Mouse (Mus musculus): ENCODE measurements at regions not wholly inside any gene's neighbourhood (a gene's known extent, or its start where the extent isn't known, plus 50 kb on each side); places are given as distances from the start of the nearest gene placed in this dataset.

DNA sequence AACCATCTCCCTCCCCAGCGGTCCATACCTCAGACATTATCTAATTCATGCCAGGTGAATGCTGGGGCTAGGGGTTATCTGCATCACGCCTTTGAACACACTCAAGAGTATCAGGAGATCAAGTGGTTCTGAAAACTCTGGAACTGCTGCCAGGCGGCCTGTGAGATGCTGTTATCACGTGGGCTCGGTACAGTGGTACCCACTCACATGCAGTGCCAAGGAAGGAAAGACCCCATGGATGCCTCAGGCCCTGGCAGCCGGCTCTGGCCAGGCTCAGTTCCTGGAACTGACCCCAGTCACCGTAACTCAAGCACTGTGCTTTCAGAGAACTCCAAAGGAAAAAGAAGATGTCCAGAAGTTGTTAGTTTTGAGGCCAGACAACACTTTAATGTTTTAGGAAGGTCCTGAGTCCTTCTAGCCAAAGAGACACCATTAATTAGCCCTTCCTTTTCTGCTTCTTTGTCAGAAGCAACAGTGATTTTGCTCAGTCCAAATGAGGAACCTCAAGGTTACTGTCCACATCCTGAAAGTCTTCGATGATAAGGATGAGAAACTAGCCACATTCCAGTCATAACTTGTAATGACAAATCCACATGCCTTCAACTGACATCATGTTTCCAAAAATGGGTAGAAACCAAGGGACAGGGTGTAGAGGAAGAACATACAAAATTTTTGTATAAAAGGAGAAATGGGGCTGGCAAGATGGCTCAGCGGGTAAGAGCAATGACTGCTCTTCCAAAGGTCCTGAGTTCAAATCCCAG lies 126.1 kb downstream of the Zbtb18 start:
- no peaks in the 10 kb centered on the region for H3K36me3 ChIP-seq
- no peak overlapping the region for H3K27ac ChIP-seq
- H3K4me2 ChIP-seq, result no peak overlapping the region
- H3K4me3 ChIP-seq (replicated peaks), result no peak overlapping the region
- no peak for ATAC-seq (ENCODE audit: insufficient number of reproducible peaks, insufficient read depth, low FRiP score, low TSS enrichment, low read depth)
- H3K4me1 ChIP-seq (replicated peaks), result no peaks in the 10 kb centered on the region
- H3K9me3 ChIP-seq, result no peaks in the 10 kb centered on the region
- no peak overlapping the region for H3K9ac ChIP-seq (replicated peaks)
- no peaks in the 10 kb centered on the region for H3K27me3 ChIP-seq
- WGBS, result 86% methylated on average over 9 of the region's 9 CpGs

DNA sequence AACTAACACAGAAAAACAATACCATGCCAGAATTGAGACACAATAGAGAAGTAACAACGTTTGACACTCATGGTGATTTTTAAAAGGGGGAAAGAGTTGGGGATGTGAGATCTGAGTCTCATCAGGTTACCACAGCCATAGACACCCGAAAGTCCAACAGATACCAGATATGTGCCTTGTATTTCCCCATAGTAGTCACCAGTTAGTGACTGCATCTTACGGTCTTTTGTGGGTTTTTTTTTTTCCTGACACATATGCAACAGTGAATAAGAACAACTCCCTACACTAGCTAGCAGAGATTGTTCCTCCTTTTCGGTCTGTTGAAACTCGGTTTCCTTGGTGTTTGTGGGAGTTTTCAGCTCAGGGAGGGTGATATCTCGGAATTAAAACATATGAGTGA lies 127.4 kb downstream of the Zbtb18 start:
- 91% methylated on average over 6 of the region's 6 CpGs for WGBS
- Histone ChIP-seq H3K4me2 (no peak overlapping the region), H3K9ac (replicated peaks) (no peak overlapping the region), H3K4me3 (replicated peaks) (no peak overlapping the region), H3K36me3 (no peaks in the 10 kb centered on the region), H3K27me3 (no peaks in the 10 kb centered on the region), H3K27ac (no peak overlapping the region), H3K9me3 (no peaks in the 10 kb centered on the region), H3K4me1 (replicated peaks) (no peaks in the 10 kb centered on the region)
- ATAC-seq (ENCODE audit: insufficient number of reproducible peaks, insufficient read depth, low FRiP score, low TSS enrichment, low read depth), result no peak

DNA sequence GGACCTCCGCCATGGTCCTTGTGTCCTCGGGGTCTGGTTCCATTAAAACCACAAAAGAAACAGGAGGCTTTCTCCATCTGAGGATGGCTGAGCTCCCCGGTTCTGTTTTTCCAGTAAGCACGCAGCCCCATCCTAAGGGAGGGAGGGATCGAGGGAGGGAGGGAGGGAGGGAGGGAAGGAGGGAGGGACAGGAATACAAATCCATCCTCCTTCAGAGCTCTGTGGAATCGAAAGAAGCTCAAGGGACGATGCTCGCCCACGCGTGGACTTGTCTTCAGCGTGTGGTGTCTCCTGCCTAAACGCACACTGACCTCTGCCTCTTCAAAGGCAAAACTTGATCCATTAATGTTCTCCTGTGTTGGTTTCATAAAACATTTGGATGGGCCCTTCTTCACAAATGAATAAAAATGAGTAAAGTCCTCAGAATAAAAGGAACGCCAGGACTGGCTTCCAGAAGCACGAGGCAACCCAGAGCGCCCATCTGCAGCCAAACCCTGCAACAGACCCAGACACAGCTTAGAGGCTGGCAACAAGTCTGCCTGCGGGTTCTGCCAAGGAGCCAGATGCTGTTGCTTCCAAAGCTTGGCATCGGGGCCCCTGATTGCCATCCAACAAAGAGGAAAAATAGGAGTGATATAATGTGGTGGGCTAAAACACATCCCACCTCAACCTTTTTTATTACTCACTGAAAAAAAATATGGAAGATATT lies 131.0 kb downstream of the Zbtb18 start:
- WGBS, result 84% methylated on average over 17 of the region's 17 CpGs
- ATAC-seq (ENCODE audit: insufficient number of reproducible peaks, insufficient read depth, low FRiP score, low TSS enrichment, low read depth), result no peak
- Histone ChIP-seq H3K27me3 (no peaks in the 10 kb centered on the region), H3K4me2 (no peak overlapping the region), H3K27ac (no peak overlapping the region), H3K9ac (replicated peaks) (no peak overlapping the region), H3K4me1 (replicated peaks) (no peaks in the 10 kb centered on the region), H3K9me3 (no peaks in the 10 kb centered on the region), H3K4me3 (replicated peaks) (no peak overlapping the region), H3K36me3 (no peaks in the 10 kb centered on the region)

DNA sequence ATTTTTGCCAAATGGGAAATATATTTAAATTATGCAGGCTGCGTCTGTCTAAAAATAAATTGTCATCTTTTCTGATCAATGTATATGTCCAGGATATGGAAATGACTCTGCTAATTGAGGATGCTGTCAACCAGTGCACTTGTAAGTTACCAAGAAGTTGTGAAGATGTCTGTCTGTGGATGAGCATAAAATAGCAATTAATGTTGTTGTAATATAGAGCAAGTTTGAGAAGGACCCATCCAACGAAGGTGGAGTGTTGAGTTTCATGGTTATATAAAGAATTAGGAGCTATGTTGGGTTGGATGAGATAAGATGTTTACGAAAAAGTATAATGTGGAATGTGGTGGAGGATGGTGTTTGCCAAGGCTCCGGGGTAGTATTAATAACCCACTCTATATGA lies 131.6 kb downstream of the Zbtb18 start:
- no peaks in the 10 kb centered on the region for H3K4me1 ChIP-seq (replicated peaks)
- no peaks in the 10 kb centered on the region for H3K9me3 ChIP-seq
- no peak overlapping the region for H3K9ac ChIP-seq (replicated peaks)
- H3K27me3 ChIP-seq, result no peaks in the 10 kb centered on the region
- no peak overlapping the region for H3K4me3 ChIP-seq (replicated peaks)
- H3K36me3 ChIP-seq, result no peaks in the 10 kb centered on the region
- no peak overlapping the region for H3K4me2 ChIP-seq
- WGBS, result 92% methylated on average over 4 of the region's 4 CpGs
- ATAC-seq (ENCODE audit: insufficient number of reproducible peaks, insufficient read depth, low FRiP score, low TSS enrichment, low read depth), result no peak
- H3K27ac ChIP-seq, result no peak overlapping the region

DNA sequence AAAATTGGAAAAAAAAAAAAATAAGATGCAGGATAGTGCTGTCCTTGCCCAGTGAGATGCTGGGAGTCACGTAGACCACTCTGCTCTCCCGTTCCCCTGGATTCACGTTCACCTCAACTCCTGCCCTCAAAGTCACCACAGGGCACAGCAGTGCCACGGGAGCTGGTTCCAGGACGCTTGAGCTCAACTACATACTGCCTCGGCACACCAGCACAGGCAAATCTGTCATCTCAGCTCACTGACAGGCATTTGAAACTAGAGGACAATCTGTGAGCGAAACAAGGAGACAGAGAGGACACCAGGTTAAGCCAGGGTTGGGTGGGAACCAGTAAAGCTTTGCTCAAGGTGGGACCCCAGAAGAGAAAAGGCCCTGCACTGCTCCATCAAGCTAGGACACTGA lies 132.2 kb downstream of the Zbtb18 start:
- no peaks in the 10 kb centered on the region for H3K4me1 ChIP-seq (replicated peaks)
- no peak overlapping the region for H3K27ac ChIP-seq
- H3K9ac ChIP-seq (replicated peaks), result no peak overlapping the region
- no peak overlapping the region for H3K4me2 ChIP-seq
- no peak overlapping the region for H3K4me3 ChIP-seq (replicated peaks)
- no peaks in the 10 kb centered on the region for H3K9me3 ChIP-seq
- no peaks in the 10 kb centered on the region for H3K27me3 ChIP-seq
- WGBS, result 89% methylated on average over 7 of the region's 7 CpGs
- no peaks in the 10 kb centered on the region for H3K36me3 ChIP-seq
- no peak for ATAC-seq (ENCODE audit: insufficient number of reproducible peaks, insufficient read depth, low FRiP score, low TSS enrichment, low read depth)

DNA sequence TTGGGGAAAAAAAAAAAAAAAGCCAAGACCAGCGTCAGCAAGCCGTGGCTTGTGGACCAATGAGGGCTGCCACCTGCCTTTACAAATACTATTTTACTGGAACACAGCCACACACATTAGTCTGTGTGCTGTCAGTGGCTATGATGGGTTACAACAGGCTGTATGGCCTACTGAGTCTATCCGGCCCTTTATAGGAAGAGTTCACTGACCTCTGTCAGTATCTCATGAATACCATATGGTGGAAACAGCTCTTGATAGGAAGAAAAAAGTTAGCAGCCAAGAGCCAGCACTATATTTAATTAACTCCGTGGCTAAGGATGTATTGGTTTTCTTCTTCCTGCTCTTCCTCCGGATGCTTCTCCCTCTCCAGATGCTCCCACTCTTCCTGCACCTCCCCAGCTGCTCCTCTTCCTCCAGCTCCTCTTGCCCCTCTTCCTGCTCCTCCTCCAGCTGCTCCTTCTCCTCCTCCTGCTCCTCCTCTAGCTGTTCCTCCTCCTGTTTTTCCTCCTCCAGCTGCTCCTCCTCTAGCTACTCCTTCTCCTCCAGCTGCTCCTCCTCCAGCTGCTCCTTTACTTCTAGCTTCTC lies 142.2 kb downstream of the Zbtb18 start:
- H3K27ac ChIP-seq, result no peak overlapping the region
- H3K9ac ChIP-seq (replicated peaks), result no peak overlapping the region
- peaks cover 14% of the 10 kb centered on the region for H3K9me3 ChIP-seq
- H3K36me3 ChIP-seq, result no peaks in the 10 kb centered on the region
- H3K4me3 ChIP-seq (replicated peaks), result no peak overlapping the region
- 35% methylated on average over 5 of the region's 5 CpGs for WGBS
- no peaks in the 10 kb centered on the region for H3K4me1 ChIP-seq (replicated peaks)
- no peak overlapping the region for H3K4me2 ChIP-seq
- H3K27me3 ChIP-seq, result no peaks in the 10 kb centered on the region
- no peak for ATAC-seq (ENCODE audit: insufficient number of reproducible peaks, insufficient read depth, low FRiP score, low TSS enrichment, low read depth)

DNA sequence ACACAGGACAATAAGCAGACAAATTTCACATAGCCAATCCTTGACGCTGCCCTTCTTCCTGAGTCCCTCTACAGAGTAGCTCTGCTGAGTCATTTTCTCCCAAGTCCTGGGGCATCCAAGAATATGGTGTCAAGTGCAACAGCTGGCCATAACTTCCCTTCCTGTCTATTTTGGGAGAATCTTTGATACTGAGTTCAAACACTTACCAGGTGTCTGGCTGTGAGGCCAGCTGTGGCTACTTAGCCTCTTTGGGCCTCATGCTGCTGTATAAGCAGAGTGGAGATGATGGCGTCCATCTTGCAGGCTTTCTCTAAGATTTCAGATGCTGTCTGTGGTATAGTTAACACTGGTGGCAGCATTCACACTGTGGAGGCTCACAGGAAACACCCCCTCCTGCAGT lies 143.2 kb downstream of the Zbtb18 start:
- WGBS, result 79% methylated on average over 2 of the region's 2 CpGs
- H3K27me3 ChIP-seq, result no peaks in the 10 kb centered on the region
- H3K36me3 ChIP-seq, result no peaks in the 10 kb centered on the region
- H3K9ac ChIP-seq (replicated peaks), result no peak overlapping the region
- no peak overlapping the region for H3K27ac ChIP-seq
- H3K4me1 ChIP-seq (replicated peaks), result no peaks in the 10 kb centered on the region
- no peak for ATAC-seq (ENCODE audit: insufficient number of reproducible peaks, insufficient read depth, low FRiP score, low TSS enrichment, low read depth)
- no peak overlapping the region for H3K4me2 ChIP-seq
- H3K9me3 ChIP-seq, result peaks cover 14% of the 10 kb centered on the region
- no peak overlapping the region for H3K4me3 ChIP-seq (replicated peaks)

DNA sequence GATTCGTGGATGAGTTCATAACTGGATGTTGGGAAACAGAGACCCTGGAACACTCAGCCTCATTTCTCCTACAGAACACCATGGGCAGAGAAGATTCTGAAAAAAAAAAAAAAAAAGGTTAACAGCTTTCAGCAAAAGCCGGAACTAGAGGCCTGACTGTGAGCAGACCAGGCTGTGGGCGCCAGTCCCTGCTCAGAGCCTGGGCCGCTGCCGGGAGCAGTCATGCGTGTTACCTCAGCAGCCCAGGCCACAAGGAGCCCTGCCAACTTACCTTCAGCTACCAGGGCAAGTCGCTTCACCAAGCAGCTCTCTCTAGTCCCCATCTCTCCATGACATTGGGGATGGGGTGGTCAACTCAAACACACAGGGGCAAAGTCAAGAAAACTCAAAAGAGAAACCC lies 140.6 kb upstream of the 1700016C15Rik start:
- WGBS, result 91% methylated on average over 7 of the region's 7 CpGs
- ATAC-seq (ENCODE audit: insufficient number of reproducible peaks, insufficient read depth, low FRiP score, low TSS enrichment, low read depth), result no peak
- no peak overlapping the region for H3K27ac ChIP-seq
- H3K4me1 ChIP-seq (replicated peaks), result no peaks in the 10 kb centered on the region
- H3K9me3 ChIP-seq, result no peaks in the 10 kb centered on the region
- no peaks in the 10 kb centered on the region for H3K36me3 ChIP-seq
- H3K9ac ChIP-seq (replicated peaks), result no peak overlapping the region
- no peak overlapping the region for H3K4me3 ChIP-seq (replicated peaks)
- H3K4me2 ChIP-seq, result no peak overlapping the region
- H3K27me3 ChIP-seq, result no peaks in the 10 kb centered on the region

GRCm38 (mm10) chr1:177589656-177590055 lies 140.0 kb upstream of the 1700016C15Rik start:
- 97% methylated on average over 4 of the region's 4 CpGs for WGBS
- H3K9me3 ChIP-seq, result no peaks in the 10 kb centered on the region
- no peaks in the 10 kb centered on the region for H3K4me1 ChIP-seq (replicated peaks)
- no peak overlapping the region for H3K4me2 ChIP-seq
- no peak overlapping the region for H3K27ac ChIP-seq
- no peaks in the 10 kb centered on the region for H3K36me3 ChIP-seq
- no peak overlapping the region for H3K4me3 ChIP-seq (replicated peaks)
- no peak overlapping the region for H3K9ac ChIP-seq (replicated peaks)
- no peaks in the 10 kb centered on the region for H3K27me3 ChIP-seq
- ATAC-seq (ENCODE audit: insufficient number of reproducible peaks, insufficient read depth, low FRiP score, low TSS enrichment, low read depth), result no peak

- no peaks in the 10 kb centered on the region for H3K36me3 ChIP-seq
- WGBS, result 95% methylated on average over 3 of the region's 3 CpGs
- H3K27me3 ChIP-seq, result no peaks in the 10 kb centered on the region
- no peaks in the 10 kb centered on the region for H3K4me1 ChIP-seq (replicated peaks)
- ATAC-seq (ENCODE audit: insufficient number of reproducible peaks, insufficient read depth, low FRiP score, low TSS enrichment, low read depth), result no peak
- H3K9ac ChIP-seq (replicated peaks), result no peak overlapping the region
- no peaks in the 10 kb centered on the region for H3K9me3 ChIP-seq
- no peak overlapping the region for H3K4me3 ChIP-seq (replicated peaks)
- no peak overlapping the region for H3K4me2 ChIP-seq
- H3K27ac ChIP-seq, result no peak overlapping the region
These were observed 137.9 kb upstream of the 1700016C15Rik start for GRCm38 (mm10) chr1:177591742-177592141.

DNA sequence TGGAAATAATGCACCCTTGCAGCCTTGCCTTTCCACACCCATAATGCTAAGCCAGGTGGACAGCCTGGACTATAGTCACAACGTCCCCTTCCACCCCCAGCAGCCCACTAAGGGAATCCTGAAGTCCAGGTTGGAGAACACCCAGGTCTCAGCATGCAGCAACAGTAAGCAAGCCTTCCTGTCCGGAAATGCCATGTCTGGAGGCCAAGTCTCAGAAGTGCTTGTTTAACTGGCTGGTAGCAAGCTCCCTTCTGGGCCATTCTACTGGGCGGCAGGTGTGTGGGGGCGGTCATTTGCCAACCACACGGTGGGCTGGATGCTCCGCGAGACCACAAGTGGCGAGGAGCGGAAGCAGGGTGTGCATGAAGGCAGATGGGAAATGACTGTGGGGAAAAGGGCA lies 137.3 kb upstream of the 1700016C15Rik start:
- H3K4me1 ChIP-seq (replicated peaks), result no peaks in the 10 kb centered on the region
- H3K27me3 ChIP-seq, result no peaks in the 10 kb centered on the region
- no peaks in the 10 kb centered on the region for H3K9me3 ChIP-seq
- 90% methylated on average over 9 of the region's 9 CpGs for WGBS
- no peak overlapping the region for H3K4me3 ChIP-seq (replicated peaks)
- no peak overlapping the region for H3K27ac ChIP-seq
- no peak overlapping the region for H3K4me2 ChIP-seq
- H3K9ac ChIP-seq (replicated peaks), result no peak overlapping the region
- no peak for ATAC-seq (ENCODE audit: insufficient number of reproducible peaks, insufficient read depth, low FRiP score, low TSS enrichment, low read depth)
- no peaks in the 10 kb centered on the region for H3K36me3 ChIP-seq

Measured in limb, embryonic 12.5 days (tissue).